Mouse (Mus musculus) right cerebral cortex, postnatal 14 days (tissue): ENCODE results near the gene Npas3.

Source experiments
- DNase-seq: peaks from one replicate; pipeline ENCODE4 v3.0.0; 2022

The Npas3 gene

DNA sequence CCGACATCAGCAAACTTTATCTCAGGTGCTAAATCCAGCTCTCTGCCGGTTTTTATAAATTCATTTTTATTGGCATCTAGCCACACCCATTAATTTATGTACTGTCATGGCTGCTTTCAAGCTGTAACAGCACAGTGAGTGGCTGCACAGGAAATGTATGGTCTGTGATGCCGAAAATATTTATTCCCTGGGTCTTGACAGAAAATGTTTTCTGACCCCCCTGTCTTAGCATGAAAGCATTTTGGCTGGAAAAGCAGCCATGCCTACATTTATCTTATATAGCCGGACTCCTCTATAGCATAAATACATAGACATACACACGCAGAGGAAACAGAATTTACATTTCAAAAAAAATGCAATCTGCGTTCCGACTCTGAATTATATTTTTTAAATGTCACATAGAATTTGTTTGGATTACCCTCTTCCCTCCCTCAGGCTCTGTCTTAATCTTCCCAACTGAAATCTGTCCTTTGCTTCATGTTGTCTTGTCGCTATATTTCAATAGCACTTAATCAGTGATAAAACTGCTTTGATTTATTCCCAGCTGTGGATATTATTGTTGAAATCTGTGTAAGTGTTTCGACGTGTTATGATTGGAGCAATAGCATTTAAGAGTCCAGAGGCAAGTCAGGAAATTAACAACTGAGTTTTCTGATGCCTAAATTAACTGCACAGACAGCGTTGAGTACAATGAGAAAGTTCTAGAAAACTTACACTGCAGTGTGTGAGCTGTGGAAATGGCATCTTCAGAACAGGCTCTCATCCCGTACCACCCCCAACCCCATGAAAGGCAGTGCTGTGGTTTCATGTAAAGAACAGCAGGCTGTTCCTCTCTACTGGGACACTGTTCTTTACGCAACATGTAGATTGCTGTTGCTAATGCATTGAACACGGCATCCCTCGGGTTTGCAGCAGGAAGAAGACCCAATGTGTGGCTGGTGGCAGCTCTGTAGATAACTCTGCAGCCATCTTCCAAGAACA is 474.5 kb downstream of the Npas3 start:
- no peak for DNase-seq

DNA sequence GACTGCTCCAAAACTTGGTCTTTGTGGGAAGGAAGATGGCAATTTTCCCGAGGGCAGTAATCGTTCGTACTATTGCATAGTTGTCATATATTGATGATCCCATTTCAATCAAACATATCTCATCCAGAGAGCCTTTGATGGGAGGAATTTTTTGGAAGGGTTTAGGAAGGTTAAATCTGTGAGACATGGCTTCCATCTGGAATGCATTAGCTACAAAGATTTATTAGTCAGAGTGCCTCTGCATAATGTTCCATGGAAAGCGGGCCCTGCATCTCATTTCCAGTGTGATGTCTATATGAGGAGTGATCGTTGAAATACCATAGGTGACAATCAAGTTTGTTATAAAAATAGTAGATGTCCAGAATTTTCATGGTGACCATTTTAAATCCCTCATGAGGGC is 480.8 kb downstream of the Npas3 start:
- DNase-seq, result no peak

DNA sequence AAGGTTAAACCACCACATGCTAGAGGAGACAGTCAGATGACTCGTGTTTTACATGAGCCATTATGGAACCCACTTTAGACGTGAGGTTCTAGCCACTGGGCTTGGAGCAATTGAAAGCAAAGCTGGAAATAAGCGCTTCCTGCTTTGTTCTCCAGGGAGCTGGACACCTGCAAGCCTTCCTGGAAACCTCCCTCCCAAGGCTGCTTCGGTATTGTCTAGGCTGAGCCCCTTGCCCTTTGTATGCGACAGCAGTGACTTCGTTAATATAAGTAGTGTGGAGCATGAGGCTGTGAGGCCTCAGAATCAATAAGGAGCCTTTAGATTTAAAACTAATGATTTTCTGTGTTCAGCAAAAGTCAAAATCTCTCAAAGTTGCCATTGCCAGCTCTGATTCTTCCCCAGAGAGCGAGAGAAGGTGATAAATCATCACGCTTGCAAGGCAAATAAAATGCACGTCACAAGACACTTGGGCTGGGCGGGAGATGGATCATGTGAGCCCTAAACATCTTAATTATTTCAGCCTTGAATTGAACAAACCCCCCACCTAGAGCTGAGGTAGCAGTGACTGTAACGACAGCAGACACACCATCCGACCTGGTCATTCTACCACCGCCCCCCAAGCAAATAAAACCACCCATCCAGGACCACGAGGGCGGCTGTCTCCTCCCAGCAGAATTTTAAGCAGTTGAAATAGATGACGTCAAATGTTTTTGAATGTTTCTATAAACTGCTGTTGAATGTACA is 490.2 kb downstream of the Npas3 start:
- DNase-seq, result no peak

DNA sequence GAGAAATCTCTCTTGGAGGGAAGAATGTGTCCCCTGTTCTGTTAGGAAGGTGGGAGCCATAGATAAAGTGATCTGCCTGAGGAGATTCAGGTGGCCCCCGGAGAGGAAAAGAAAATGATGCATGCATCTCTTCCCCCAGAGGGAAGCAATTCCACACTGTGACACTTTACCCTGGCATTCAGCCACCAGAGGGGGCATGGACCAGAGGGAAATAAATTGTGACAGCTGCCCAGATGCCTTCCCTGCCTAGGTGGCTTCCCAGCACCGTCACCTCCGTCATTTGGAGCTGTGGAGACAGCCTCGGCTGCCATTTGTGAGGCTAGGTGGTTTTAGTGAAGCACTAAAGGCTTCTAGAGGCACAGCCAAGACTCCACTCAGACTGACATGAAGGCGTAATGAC is 498.2 kb downstream of the Npas3 start:
- DNase-seq, result peak; percentile 8

DNA sequence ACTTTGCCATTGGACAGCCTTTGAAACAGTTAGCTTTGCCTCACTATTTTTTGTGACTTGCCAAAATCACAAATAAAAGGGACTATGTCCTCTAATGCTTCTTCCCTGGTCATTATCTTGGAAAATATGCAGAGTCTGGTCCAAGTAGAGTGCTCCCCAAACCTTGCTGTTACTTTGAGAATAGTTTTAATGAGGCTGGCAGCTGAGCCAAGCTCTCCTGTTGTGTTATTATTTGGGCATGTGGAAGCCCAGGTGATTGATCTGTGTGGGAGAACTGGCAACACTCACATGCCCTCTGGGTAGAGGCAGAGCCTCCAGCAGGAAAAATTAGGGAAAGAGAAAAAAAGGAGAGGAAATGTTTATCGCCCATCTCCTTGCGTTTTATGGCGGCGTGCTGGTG is 500.9 kb downstream of the Npas3 start:
- DNase-seq, result no peak

DNA sequence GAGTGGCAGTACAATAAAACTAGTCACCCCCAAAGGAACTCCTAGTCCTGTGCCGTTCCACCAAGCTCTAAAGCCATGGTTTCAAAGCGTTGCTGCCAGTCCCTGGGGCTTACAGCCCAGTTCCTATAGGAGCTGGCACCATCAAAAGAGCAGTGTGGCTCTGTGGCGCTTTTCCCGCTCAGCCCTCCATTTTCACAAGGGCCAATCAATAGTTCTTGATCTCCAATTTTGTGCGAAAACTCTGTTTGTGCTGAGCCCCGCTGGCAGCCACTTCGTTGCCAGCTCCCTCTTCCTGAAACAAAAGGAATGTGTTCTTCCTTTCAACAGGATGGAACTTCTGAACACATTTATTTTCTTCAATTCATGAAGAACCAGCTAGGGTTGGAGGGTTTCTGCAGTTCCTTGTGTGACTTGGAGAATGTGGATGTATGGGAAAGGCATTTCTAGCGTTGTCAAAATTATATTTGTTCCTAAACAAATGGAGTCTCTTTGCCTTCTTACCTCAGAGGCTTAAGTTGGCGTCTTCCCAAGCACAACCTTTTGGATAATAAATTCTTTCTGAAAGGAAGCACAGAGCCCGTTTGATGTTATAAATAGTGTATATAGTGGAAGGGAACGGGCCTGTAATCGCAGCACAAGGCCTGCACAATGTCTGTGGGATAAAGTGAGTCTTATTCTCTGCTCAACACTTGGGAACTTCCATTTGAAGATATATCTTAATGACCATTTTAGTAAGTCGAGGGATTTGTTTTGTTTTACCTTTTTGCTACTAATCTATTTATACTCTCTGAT is 504.0 kb downstream of the Npas3 start:
- no peak for DNase-seq

DNA sequence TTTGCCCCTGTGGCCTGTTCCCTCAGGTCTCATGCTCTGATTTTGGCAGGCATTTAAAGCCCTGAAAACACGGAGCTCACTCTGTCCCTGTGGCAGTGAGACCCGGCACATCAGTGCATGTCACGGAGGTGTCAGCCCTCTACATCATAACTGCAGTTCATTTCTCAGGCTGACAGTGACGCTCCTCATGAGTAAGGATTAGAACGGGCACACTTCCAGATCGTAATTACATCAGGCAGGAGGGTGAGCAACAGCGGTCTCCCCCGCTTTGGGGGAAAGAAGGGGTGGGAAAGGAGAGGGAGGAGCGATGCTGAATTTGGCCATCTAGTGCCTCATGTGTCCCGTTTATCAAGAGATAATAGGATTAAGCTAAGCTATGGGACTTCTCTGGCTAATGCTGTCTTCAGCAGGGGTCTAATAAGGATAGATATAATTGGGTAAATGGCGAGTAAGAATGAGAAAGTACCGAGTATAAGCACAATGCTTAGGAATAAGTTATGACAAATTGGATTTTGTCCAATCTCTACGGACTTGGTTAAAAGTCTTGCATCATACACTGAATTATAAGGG is 505.0 kb downstream of the Npas3 start:
- no peak for DNase-seq

DNA sequence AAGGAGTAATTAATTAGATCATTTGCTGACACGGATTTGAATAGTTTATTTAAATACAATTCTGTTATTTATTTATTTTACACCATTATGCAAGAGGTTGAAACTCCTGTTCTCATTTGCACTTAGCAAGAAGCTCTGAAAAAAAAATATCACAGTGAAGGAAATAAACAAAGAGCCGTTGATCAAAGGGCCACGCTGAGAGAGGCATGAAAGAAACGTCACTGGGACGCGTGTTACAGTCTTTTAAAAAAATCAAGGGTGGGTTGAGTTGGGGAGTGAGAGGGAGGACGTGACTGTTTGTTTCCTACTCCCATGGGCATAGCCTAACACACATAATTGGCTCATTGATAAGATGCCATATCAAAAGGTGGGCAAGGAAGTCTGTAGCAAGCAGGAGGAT is 505.8 kb downstream of the Npas3 start:
- DNase-seq, result no peak

DNA sequence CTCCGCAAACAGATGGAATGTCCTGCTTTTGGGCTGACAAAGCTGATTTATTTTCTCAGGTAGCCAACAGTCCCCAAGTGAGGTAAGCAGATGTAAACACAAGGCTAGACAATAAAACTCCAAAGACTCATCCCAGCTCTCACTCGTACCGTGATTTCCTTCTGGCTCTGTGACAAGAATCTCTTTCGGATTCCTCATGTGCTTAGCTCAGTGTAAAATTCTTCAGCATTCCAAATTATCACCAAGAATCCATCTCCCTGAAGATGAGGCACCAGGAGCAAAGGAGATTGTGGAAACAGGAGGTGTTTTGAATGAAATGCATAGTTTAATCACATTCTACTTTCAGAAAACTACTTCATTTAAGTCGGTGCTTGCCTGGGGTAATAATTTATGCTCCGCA is 509.2 kb downstream of the Npas3 start:
- no peak for DNase-seq

DNA sequence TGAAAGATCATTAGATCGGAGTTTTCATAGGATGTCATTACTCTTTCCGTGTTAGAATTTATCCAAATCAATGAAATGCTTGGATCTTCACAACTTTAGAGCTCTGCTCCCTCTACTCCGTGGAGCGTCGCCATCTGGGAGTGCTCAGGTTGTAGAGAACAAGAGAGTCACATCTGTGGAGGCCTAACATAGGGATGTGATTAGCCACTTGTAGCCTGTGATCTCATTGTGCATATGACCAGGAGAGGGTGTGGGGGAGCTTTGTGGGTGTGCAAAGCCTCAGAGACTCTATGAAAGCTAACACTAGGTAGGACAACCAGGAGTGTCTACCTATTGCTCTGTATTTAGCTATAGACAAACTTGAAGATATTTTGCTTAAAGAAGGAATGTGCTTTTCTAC is 509.9 kb downstream of the Npas3 start:
- DNase-seq, result no peak

- no peak for DNase-seq
Measured at GRCm38 (mm10) chr12:53764143-53764542, 515.7 kb downstream of the Npas3 start.

GRCm38 (mm10) chr12:53768392-53768791 is 519.9 kb downstream of the Npas3 start:
- no peak for DNase-seq

GRCm38 (mm10) chr12:53771394-53771936 is 523.0 kb downstream of the Npas3 start:
- DNase-seq, result no peak

DNA sequence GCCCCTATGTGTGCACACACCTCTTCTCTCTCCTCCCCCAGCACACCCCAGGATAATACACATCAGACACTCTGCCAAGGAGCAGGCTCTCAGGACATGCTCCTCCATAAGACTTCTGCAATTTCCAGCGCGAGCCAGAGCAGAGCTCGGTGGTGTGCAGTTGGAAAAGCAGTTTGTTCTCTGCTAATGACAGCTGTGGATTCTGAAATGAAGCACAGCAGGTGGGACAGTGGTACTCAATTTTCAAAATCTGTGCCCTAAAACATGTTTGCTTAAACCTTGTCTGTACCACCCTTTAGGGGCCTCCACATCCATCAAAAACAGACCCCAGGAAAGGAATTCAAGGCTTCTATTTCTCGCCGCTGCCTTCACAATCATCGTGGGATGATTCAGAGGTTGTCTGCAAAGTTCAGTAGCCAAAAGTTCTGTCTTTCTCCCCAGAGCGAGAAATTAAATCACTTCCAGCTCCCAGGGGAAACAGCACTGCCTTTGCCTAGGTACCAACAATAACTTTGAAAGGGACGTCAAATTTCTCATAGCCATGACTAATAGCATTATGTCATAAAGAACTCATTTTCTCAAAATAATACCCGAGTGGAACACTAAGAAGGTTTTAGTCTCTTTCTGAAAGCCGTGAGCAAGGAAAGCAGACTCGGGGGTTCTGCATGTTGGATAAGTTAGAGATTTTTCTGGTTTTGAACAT is 533.5 kb downstream of the Npas3 start:
- no peak for DNase-seq

DNA sequence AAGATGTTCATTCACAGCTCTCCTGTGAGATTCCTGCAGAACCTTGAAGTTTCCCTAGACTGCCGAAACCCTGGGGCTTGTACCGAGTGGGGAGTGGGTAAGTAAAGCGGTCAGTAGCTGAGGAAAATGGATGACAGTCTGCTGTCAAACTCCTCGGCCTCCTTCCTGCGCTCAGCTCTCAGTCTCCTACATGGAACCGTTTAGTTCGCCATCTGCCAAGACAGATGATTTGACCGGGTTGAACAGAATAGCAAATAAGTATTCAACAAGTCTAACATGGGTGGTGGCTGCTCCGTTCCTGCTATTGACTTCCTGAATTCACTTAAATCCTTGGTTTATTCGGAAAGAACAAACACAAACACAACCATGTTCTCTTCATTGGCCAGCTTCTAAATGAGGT is 541.0 kb downstream of the Npas3 start:
- no peak for DNase-seq

- DNase-seq, result no peak
Measured at GRCm38 (mm10) chr12:53794718-53795400, 546.4 kb downstream of the Npas3 start.

GRCm38 (mm10) chr12:53801831-53802230 is 553.4 kb downstream of the Npas3 start:
- DNase-seq, result no peak

- DNase-seq, result no peak
Measured at GRCm38 (mm10) chr12:53802381-53802780, 553.9 kb downstream of the Npas3 start.

GRCm38 (mm10) chr12:53810081-53810480 is 561.6 kb downstream of the Npas3 start:
- no peak for DNase-seq

DNA sequence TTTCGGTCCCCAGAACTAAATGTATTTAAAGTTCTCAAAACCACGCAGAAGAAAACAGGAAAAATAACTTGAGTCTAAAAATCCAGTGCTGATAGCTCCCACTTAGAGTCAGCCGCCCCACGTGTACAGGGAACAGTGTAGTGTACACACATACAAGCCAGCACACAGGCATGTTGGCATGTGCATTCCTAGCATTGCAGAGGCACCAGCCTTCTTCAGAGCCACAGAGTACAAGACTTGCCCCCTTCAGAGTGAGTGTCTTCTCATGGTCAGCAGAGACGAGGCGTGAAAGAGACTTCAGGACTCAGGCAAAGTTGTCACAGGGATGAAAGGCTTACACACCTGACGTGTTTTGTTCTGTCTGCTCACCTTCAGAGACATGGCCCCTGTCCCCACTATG is 565.8 kb downstream of the Npas3 start:
- DNase-seq, result no peak

GRCm38 (mm10) chr12:53819982-53820381 is 571.5 kb downstream of the Npas3 start:
- no peak for DNase-seq
